Mouse (Mus musculus): Measurements from ENCODE around the gene Adamts7.

DNA sequence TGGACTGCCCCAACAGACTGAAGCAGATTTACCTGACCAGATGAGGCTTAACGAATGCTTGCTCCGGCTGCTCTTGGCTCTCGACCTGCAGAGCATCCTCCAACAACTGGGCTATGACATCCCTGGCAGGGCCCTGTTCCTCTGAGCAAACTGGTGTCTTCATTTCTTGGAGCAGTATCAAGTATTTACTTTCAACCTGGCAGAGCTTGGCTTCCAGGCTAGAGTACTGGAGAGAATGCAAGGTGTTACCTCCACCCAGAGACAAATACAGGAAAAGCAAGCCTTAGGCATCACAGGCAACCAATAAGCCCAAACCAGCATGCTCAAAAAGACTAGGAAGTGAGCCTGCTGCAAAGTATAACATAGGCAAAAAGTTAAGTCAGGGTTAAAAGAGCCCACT, 59.4 kb downstream of the Adamts7 start:
- TF ChIP-seq POLR2A (IDR thresholded peaks at IDR 0.05; ENCODE audit: low read depth, low read length) (no peak), CTCF (IDR thresholded peaks at IDR 0.05; ENCODE audit: borderline replicate concordance, insufficient read depth, low read length) (no peak)

Measured in embryonic fibroblast, embryonic 13.5 days (primary cell).